Mouse (Mus musculus) midbrain, embryonic 16.5 days (tissue): Measurements from ENCODE around the gene 4921530L21Rik. TPM values are rescaled to one million over a fixed set of nuclear protein-coding genes. Genes with fewer than 3 reads are reported as not detected.

Experiments used
- ATAC-seq: fragments of 200-750 bp; cut with Nextera tagmentation; 2 replicates; pipeline ENCODE4 v1.8.0; 2017; ENCODE audit warnings: moderate TSS enrichment
- H3K27ac ChIP-seq: fragments of 300-500 bp; sonication (generic); 2 replicates; pipeline ENCODE4 v1.5.1; 2014; ENCODE audit warnings: mild to moderate bottlenecking, low read length, mixed read lengths
- H3K27me3 ChIP-seq: fragments of 300-500 bp; sonication (generic); 2 replicates; pipeline ENCODE4 v1.6.1; 2014; ENCODE audit warnings: low read depth, low read length, mixed read lengths; ENCODE audit not compliant: control insufficient read depth, insufficient read depth
- H3K36me3 ChIP-seq: fragments of 300-500 bp; sonication (generic); 2 replicates; pipeline ENCODE4 v1.6.1; 2014; ENCODE audit warnings: mild to moderate bottlenecking, low read length, moderate library complexity, mixed read lengths; ENCODE audit not compliant: control insufficient read depth, insufficient read depth
- H3K4me1 ChIP-seq: fragments of 300-500 bp; sonication (generic); 2 replicates; pipeline ENCODE4 v1.6.1; 2014; ENCODE audit warnings: mild to moderate bottlenecking, low read length, mixed read lengths; ENCODE audit not compliant: control insufficient read depth, insufficient read depth
- H3K4me2 ChIP-seq: fragments of 300-500 bp; sonication (generic); 2 replicates; pipeline ENCODE4 v1.6.1; 2014; ENCODE audit warnings: mild to moderate bottlenecking, low read length, mixed read lengths
- H3K4me3 ChIP-seq: fragments of 300-500 bp; sonication (generic); 2 replicates; pipeline ENCODE4 v1.5.1; 2014; ENCODE audit warnings: low read depth, mild to moderate bottlenecking, low read length, moderate library complexity, mixed read lengths
- H3K9ac ChIP-seq: fragments of 300-500 bp; sonication (generic); 2 replicates; pipeline ENCODE4 v1.6.1; 2014; ENCODE audit warnings: low read depth, low read length, mixed read lengths
- H3K9me3 ChIP-seq: fragments of 300-500 bp; sonication (generic); replicated peaks from 2 replicates; pipeline ENCODE4 v1.6.1; 2014; ENCODE audit warnings: mild to moderate bottlenecking, low read length, mixed read lengths; ENCODE audit not compliant: control insufficient read depth, poor library complexity, severe bottlenecking
- WGBS: fragments of 180-500 bp; shearing (Covaris S2); extraction: QIAGEN DNeasy Blood & Tissue Kit; methylation state at CpG from one replicate; pipeline ENCODE4 v1.1.7; 2014; 5-methylcytosine and 5-hydroxymethylcytosine counted together
- polyA plus RNA-seq: library from polyadenylated mRNA; unstranded; fragments of >200 nt; fragmentation: Nextera tagmentation; extraction: Ambion mirVana; gene quantifications from 2 replicates; pipeline ENCODE4 v1.2.1, GENCODE M21; 2015

4921530L21Rik gene
- polyA plus RNA-seq: not detected in 2 replicates

DNA sequence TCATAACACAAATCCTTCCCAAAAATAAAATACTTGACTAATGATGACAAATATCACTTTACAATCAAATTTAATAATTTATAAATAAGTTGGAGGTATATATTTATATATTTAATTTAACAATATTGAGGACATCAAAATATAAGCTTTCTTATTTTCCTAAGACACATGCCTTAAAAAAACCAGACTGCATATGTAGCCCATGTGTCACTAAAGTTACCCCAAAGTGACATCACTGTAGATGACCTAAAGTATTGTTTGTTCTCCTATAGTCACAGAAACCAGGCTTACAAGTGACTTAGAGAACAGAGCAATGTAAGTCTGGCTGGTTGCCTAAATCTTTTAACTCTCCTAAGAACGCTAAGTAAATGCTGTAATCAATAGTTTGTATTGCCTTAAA is at the start of gene 4921530L21Rik:
4921530L21Rik (plus strand) TSS at position 301 of the 400 bp plus-strand sequence.
- H3K9ac ChIP-seq: no peak within 1 kb of the TSS
- H3K27ac ChIP-seq: no peak within 1 kb of the TSS
- no peaks in the 10 kb centered on the region for H3K27me3 ChIP-seq
- no peak within 1 kb of the TSS for H3K4me2 ChIP-seq
- no peaks in the 10 kb centered on the region for H3K9me3 ChIP-seq
- ATAC-seq: no peak
- H3K36me3 ChIP-seq: no peaks in the 10 kb centered on the region
- no peaks in the 10 kb centered on the region for H3K4me1 ChIP-seq
- no peak within 1 kb of the TSS for H3K4me3 ChIP-seq
- 88% methylated on average over 1 of the region's 1 CpGs for WGBS

DNA sequence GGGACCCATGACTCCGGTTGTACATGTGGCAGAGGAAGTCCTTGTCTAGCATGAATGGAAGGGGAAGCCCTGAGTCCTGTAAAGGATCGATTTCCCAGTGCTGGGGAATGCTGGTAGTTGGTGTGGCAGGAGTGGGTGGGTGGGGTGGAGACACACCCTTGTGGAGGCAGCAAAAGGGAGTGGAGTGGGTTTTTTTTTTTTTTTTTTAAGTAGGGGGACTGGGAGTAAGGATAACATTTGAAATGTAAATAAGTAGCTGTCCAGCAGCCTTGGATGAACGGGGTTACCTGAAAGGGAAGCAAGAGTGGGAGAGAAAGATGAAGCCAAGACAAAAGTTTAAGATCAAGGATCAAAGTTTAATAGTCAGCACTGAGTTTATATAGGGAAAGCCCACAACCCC is 47.2 kb upstream of the 4921530L21Rik start:
- Histone ChIP-seq H3K9me3 (no peaks in the 10 kb centered on the region), H3K27ac (no peak overlapping the region), H3K4me1 (no peaks in the 10 kb centered on the region), H3K4me2 (no peak overlapping the region), H3K27me3 (no peaks in the 10 kb centered on the region), H3K4me3 (no peak overlapping the region), H3K36me3 (no peaks in the 10 kb centered on the region), H3K9ac (no peak overlapping the region)
- ATAC-seq: no peak
- WGBS: 63% methylated on average over 3 of the region's 3 CpGs

- ATAC-seq: no peak
- H3K4me3 ChIP-seq: no peak overlapping the region
- H3K9me3 ChIP-seq: no peaks in the 10 kb centered on the region
- H3K36me3 ChIP-seq: no peaks in the 10 kb centered on the region
- H3K4me1 ChIP-seq: no peaks in the 10 kb centered on the region
- no peak overlapping the region for H3K4me2 ChIP-seq
- no peak overlapping the region for H3K9ac ChIP-seq
- WGBS: 72% methylated on average over 3 of the region's 3 CpGs
- no peaks in the 10 kb centered on the region for H3K27me3 ChIP-seq
- no peak overlapping the region for H3K27ac ChIP-seq
Observed at GRCm38 (mm10) chr14:95862981-95863380, 18.1 kb upstream of the 4921530L21Rik start.

GRCm38 (mm10) chr14:95865676-95866416 is 15.2 kb upstream of the 4921530L21Rik start:
- H3K4me2 ChIP-seq: no peak overlapping the region
- H3K9me3 ChIP-seq: no peaks in the 10 kb centered on the region
- no peaks in the 10 kb centered on the region for H3K27me3 ChIP-seq
- no peak overlapping the region for H3K4me3 ChIP-seq
- ATAC-seq: peak; percentile 75; the same call in 1 of the 2 replicates
- no peak overlapping the region for H3K9ac ChIP-seq
- no peaks in the 10 kb centered on the region for H3K36me3 ChIP-seq
- H3K4me1 ChIP-seq: no peaks in the 10 kb centered on the region
- 38% methylated on average over 7 of the region's 7 CpGs for WGBS
- no peak overlapping the region for H3K27ac ChIP-seq

DNA sequence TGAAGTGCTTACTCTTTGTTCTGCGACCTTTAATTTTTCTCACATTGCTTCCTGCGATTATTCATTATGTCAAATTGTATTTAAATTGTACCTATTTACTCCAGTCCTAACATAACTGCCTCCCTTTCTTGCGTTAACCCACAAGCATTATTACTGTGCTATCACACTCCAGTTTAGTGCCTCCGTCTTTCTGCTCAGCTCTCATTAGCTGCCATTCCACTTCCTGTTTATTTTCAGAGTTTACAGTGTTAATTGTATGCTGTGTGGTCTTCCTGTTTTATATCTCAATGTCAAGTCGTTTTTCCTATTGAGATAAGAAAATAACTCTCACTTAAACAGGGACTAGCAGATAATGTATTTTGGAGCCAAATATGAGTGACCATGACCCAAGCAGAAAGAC is 9.0 kb upstream of the 4921530L21Rik start:
- Histone ChIP-seq H3K4me3 (no peak overlapping the region), H3K9ac (no peak overlapping the region), H3K36me3 (no peaks in the 10 kb centered on the region), H3K27me3 (no peaks in the 10 kb centered on the region), H3K4me2 (no peak overlapping the region), H3K4me1 (no peaks in the 10 kb centered on the region), H3K27ac (no peak overlapping the region), H3K9me3 (no peaks in the 10 kb centered on the region)
- no peak for ATAC-seq
- 82% methylated on average over 5 of the region's 5 CpGs for WGBS

DNA sequence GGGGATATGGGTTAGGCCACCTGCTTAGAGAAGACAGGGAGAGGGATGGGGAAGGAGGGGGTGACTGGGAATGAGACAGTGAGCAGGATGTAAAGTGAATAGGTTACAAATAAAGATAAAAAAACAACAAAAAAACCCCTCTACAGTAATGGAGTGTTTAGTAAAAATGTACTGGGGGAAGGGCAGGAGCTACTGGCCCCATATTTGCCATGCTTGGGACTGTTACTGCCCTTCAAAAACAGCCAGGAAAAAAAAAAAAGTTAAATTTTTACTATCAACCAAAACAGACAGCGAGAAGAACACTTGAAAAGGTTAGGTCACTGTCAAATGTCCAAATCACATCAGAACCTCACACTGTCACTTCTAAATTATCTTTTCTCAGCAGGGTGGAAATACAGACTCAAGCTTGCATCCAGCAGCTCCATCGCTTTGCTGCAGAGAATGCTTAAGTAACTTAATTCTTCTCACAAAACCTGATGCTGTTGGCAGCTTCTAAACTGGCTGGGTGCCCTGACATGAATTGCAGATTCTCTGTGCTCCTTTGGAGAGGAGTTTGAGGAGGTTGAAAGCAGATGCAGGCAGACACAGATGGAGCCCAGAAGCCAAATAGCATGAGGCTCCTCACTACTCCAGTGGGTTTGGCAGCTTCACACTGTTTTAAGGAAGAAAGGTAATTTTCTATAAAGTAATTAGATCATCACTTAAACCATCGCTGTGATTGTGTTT is 4.1 kb upstream of the 4921530L21Rik start:
- H3K9ac ChIP-seq: no peak overlapping the region
- ATAC-seq: peak; percentile 90
- WGBS: 46% methylated on average over 3 of the region's 3 CpGs
- H3K27ac ChIP-seq: no peak overlapping the region
- H3K4me1 ChIP-seq: no peaks in the 10 kb centered on the region
- H3K36me3 ChIP-seq: no peaks in the 10 kb centered on the region
- H3K9me3 ChIP-seq: no peaks in the 10 kb centered on the region
- H3K4me2 ChIP-seq: no peak overlapping the region
- no peaks in the 10 kb centered on the region for H3K27me3 ChIP-seq
- H3K4me3 ChIP-seq: no peak overlapping the region

DNA sequence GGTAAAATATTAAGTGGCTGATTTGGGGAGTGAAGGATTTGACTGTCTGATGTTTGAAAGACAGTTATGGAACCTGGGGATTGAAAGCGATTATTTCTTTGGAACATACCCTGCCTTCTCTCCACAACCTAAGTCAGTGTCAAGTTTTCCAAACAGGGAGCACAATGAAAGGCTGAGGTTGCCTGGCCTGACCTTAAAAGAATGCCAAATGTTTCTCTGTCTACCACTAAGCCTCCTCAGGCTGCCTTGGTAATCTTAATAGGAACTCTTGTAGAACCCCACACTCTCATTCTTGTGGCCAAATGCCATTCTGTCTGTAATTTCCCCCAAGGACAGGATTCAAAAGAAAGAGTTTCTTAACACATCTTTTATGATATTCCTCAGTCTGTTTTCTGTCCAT is 3.5 kb upstream of the 4921530L21Rik start:
- peak; percentile 54; the same call in 1 of the 2 replicates for ATAC-seq
- Histone ChIP-seq H3K9me3 (no peaks in the 10 kb centered on the region), H3K4me1 (no peaks in the 10 kb centered on the region), H3K36me3 (no peaks in the 10 kb centered on the region), H3K27me3 (no peaks in the 10 kb centered on the region), H3K4me3 (no peak overlapping the region), H3K4me2 (no peak overlapping the region), H3K27ac (no peak overlapping the region), H3K9ac (no peak overlapping the region)
- 74% methylated on average over 1 of the region's 1 CpGs for WGBS

- no peaks in the 10 kb centered on the region for H3K36me3 ChIP-seq
- no peaks in the 10 kb centered on the region for H3K9me3 ChIP-seq
- H3K27me3 ChIP-seq: no peaks in the 10 kb centered on the region
- ATAC-seq: peak; percentile 76; the same call in 1 of the 2 replicates
- H3K4me3 ChIP-seq: no peak overlapping the region
- H3K9ac ChIP-seq: no peak overlapping the region
- 5% methylated on average over 6 of the region's 6 CpGs for WGBS
- H3K4me2 ChIP-seq: no peak overlapping the region
- no peaks in the 10 kb centered on the region for H3K4me1 ChIP-seq
- H3K27ac ChIP-seq: no peak overlapping the region
Observed at GRCm38 (mm10) chr14:95899458-95899857, 18.4 kb downstream of the 4921530L21Rik start.

DNA sequence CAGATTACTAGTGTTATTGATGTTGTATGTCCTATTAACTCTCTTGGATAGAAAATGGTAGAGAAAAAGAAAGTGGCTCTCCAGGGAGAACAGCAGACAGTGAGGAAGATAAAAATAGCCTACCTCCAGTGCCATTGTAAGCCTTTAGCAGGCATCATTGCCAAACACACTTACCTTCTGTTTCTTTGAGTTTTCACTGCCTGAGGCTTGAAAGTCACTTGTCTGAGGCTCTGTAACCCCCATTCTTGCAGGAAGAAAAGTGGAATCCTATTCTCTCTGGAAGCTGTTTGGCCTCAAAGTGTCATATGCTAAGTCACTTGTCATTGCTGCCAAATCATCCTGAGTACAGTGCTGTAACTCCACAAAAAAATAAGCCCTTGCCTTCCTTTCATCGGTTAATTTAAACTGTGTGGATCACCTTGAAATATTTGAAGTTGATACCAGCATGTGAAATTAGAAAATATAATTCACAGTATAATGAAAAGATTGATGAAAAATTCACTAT is 23.6 kb downstream of the 4921530L21Rik start:
- H3K9ac ChIP-seq: no peak overlapping the region
- H3K4me2 ChIP-seq: no peak overlapping the region
- ATAC-seq: peak; percentile 58; the same call in 1 of the 2 replicates
- H3K4me1 ChIP-seq: no peaks in the 10 kb centered on the region
- H3K36me3 ChIP-seq: no peaks in the 10 kb centered on the region
- WGBS: 81% methylated on average over 1 of the region's 1 CpGs
- no peak overlapping the region for H3K27ac ChIP-seq
- H3K4me3 ChIP-seq: no peak overlapping the region
- no peaks in the 10 kb centered on the region for H3K9me3 ChIP-seq
- no peaks in the 10 kb centered on the region for H3K27me3 ChIP-seq
